Comparison of ENCODE assay signal across 9 mouse cellular contexts in genomic region chr1:132881836-132882235, GRCm38 (mm10). TPM values are rescaled to one million over a fixed set of nuclear protein-coding genes. Genes with fewer than 3 reads are reported as not detected.
DNase-seq lines count a peak whose midpoint lies in the region; ATAC-seq and TF ChIP-seq lines count a peak whose summit lies in the region.
"Had no signal": no experiment of that assay in that cellular context is flagged by ENCODE, and none has a peak within 500 bp of the region (broad histone marks: within the 10 kb centered on the region; RNA-seq: fewer than 3 reads in every experiment).

No protein-coding gene starts in this region.

- peaks cover 20% of the 10 kb centered on the region; the same call in 1 of the 2 replicates for H3K4me1 ChIP-seq in heart, postnatal 0 days (ENCODE audit: control insufficient read depth, insufficient read depth)
- peaks cover 33% of the 10 kb centered on the region for H3K4me1 ChIP-seq in forebrain, embryonic 16.5 days (replicated peaks; ENCODE audit: control insufficient read depth, insufficient read depth, low read length)
- H3K4me1 ChIP-seq in midbrain, embryonic 13.5 days (replicated peaks), result peaks cover 51% of the 10 kb centered on the region

- no peak for DNase-seq in heart, postnatal 0 days (ENCODE audit: low spot score)
- DNase-seq in heart, adult 8-10 months (ENCODE audit: low spot score), result no peak
- peak; percentile 63 to 66 for DNase-seq in cerebellum, postnatal 25 days
- no peak for DNase-seq in right cerebral cortex, postnatal 25 days
- DNase-seq in frontal cortex, postnatal 36 days (ENCODE audit: low spot score in 2 of 2), result no peak
- DNase-seq: adrenal gland, adult 8-10 months had no signal

- H3K27ac ChIP-seq in heart, postnatal 0 days (ENCODE audit: low read depth), result no peak overlapping the region
- H3K27ac ChIP-seq in forebrain, embryonic 16.5 days (ENCODE audit: low read length), result peak overlapping the region; percentile 80
- peak overlapping the region; percentile 88 for H3K27ac ChIP-seq in midbrain, embryonic 13.5 days

- H3K4me2 ChIP-seq in heart, postnatal 0 days (ENCODE audit: low read depth, low read length), result peak overlapping the region; percentile 96
- peak overlapping the region; percentile 72 for H3K4me2 ChIP-seq in forebrain, embryonic 16.5 days (ENCODE audit: low read length)
- H3K4me2 ChIP-seq in midbrain, embryonic 13.5 days (replicated peaks), result peak overlapping the region; percentile 97

- peaks cover 39% of the 10 kb centered on the region for H3K27me3 ChIP-seq in heart, postnatal 0 days (ENCODE audit: control insufficient read depth, insufficient read depth, low read length)
- no peaks in the 10 kb centered on the region for H3K27me3 ChIP-seq in forebrain, embryonic 16.5 days (replicated peaks; ENCODE audit: control insufficient read depth, insufficient read depth, low read length)
- 0 out of 2 replicates have a peak, but pooled peaks cover 21% of the 10 kb centered on the region for H3K27me3 ChIP-seq in midbrain, embryonic 13.5 days

- WGBS in heart, postnatal 0 days, result 65% methylated on average over 9 of the region's 9 CpGs
- 36% methylated on average over 9 of the region's 9 CpGs for WGBS in forebrain, embryonic 16.5 days
- 26% methylated on average over 9 of the region's 9 CpGs for WGBS in midbrain, embryonic 13.5 days

- no peak for TF ChIP-seq CTCF in heart, postnatal 0 days (IDR thresholded peaks at IDR 0.05; ENCODE audit: low read depth)

- ATAC-seq in heart, postnatal 0 days (ENCODE audit: insufficient read depth, low read depth), result no peak
- peak; percentile 11; the same call in 1 of the 2 replicates for ATAC-seq in forebrain, embryonic 16.5 days
- ATAC-seq in midbrain, embryonic 13.5 days, result 0 out of 2 replicates have a peak, but pooled peaks have one; percentile 1
- ATAC-seq in inflammation-experienced regulatory T-cells, adult 6 months, result no peak

- no peaks in the 10 kb centered on the region for H3K36me3 ChIP-seq in heart, postnatal 0 days (replicated peaks; ENCODE audit: control insufficient read depth, insufficient read depth, low read length)
- H3K36me3 ChIP-seq in forebrain, embryonic 16.5 days (ENCODE audit: control insufficient read depth, insufficient read depth), result no peaks in the 10 kb centered on the region
- no peaks in the 10 kb centered on the region for H3K36me3 ChIP-seq in midbrain, embryonic 13.5 days

- H3K4me3 ChIP-seq in heart, postnatal 0 days (ENCODE audit: low read depth, low read length), result 0 out of 2 replicates have a peak overlapping the region, but pooled peaks have one; percentile 63
- peak overlapping the region; percentile 79 for H3K4me3 ChIP-seq in forebrain, embryonic 16.5 days (replicated peaks; ENCODE audit: low read length)
- peak overlapping the region; percentile 85 for H3K4me3 ChIP-seq in midbrain, embryonic 13.5 days (replicated peaks)

- no peaks in the 10 kb centered on the region for H3K9me3 ChIP-seq in heart, postnatal 0 days (replicated peaks; ENCODE audit: control insufficient read depth, low read length)
- no peaks in the 10 kb centered on the region for H3K9me3 ChIP-seq in forebrain, embryonic 16.5 days (ENCODE audit: control insufficient read depth, low read length)
- no peaks in the 10 kb centered on the region for H3K9me3 ChIP-seq in midbrain, embryonic 13.5 days

- no peak for TF ChIP-seq EP300 in heart, postnatal 0 days (IDR thresholded peaks at IDR 0.05; ENCODE audit: low read depth)

- no peak overlapping the region for H3K9ac ChIP-seq in heart, postnatal 0 days (replicated peaks; ENCODE audit: low read depth, low read length)
- H3K9ac ChIP-seq in forebrain, embryonic 16.5 days (replicated peaks; ENCODE audit: low read depth, low read length), result peak overlapping the region; percentile 84
- peak overlapping the region; percentile 87 for H3K9ac ChIP-seq in midbrain, embryonic 13.5 days (replicated peaks)

RNA-seq across cellular contexts. Expression of gene Lrrn2, which starts 1.8 kb away (rescaled TPM):
- 5.0 and 5.1 TPM in 2 replicates for total RNA-seq in heart, postnatal 0 days (2014; rRNA removed; ENCODE audit: low replicate concordance)
- polyA plus RNA-seq in heart, postnatal 0 days (2015; fragmentation: Nextera tagmentation; extraction: Ambion mirVana), result 6.7 and 7.0 TPM in 2 replicates
- total RNA-seq in heart, adult 8-10 months (2022), result 1 to 10 TPM; 3.8 to 6.3 (median 4.7) TPM
- polyA plus RNA-seq in forebrain, embryonic 16.5 days (2015; fragmentation: Nextera tagmentation; extraction: Ambion mirVana), result 48.6 and 53.8 TPM in 2 replicates
- polyA plus RNA-seq in midbrain, embryonic 13.5 days (2015; fragmentation: Nextera tagmentation; extraction: Ambion mirVana), result 29.8 and 30.3 TPM in 2 replicates
- polyA plus RNA-seq in inflammation-experienced regulatory T-cells, adult 6 months (2017; shearing (Covaris generic)), result under 1 TPM in 1 of 3 experiments, not detected in 2; 0.16 TPM

Comparison
In these comparisons a context has a peak if more than half of its experiments do, and no peak if none do; other contexts are left out.
1. ATAC-seq: peak in forebrain, embryonic 16.5 days (single experiment) and midbrain, embryonic 13.5 days (single experiment); none in heart, postnatal 0 days (single experiment) and inflammation-experienced regulatory T-cells, adult 6 months (single experiment).
2. DNase-seq: peak in cerebellum, postnatal 25 days (2 of 2); none in heart, postnatal 0 days (single experiment), heart, adult 8-10 months (single experiment), right cerebral cortex, postnatal 25 days (single experiment) and frontal cortex, postnatal 36 days (0 of 2).
3. Peak in every context shown above with its lines, with median percentiles within 50 percentile points of each other: H3K4me2 ChIP-seq and H3K4me3 ChIP-seq.